Mouse (Mus musculus): Measurements from ENCODE around the gene Npcd.

DNA sequence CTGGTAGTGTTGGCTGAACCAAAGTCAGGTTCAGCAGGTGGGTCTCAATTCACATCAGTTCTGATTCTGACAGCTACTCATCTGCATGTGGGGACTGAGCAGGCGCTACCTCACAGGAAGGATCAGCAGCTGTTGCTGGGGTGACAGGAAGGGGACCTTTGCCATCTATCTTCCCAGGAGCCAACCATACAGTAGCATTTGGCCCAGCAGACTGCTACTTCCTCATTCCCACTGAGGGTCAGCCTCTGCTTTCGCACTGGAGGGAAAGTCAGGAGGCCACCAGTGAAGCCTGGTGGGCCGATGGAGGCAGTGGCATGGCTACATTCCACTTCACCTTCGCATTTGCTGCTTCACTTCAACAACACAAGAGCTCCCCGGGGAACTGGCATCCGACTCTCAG lies 65.7 kb downstream of the Npcd start:
- TF ChIP-seq POLR2A (IDR thresholded peaks at IDR 0.05; ENCODE audit: borderline replicate concordance, insufficient read depth, low read length) (no peak), CTCF (IDR thresholded peaks at IDR 0.05; ENCODE audit: borderline replicate concordance, insufficient read depth, low read depth, low read length) (no peak)
